Mouse (Mus musculus) CD4-positive naive resting alpha-beta T cell, adult 57 days (primary cell): ENCODE results near the gene Ing1. TPM values are rescaled to one million over a fixed set of nuclear protein-coding genes. Genes with fewer than 3 reads are reported as not detected.

Experiments used
- total RNA-seq: library from RNA; stranded (reverse); gene quantifications from one replicate; pipeline ENCODE4 v1.2.4, GENCODE M21; 2023

Gene Ing1
- 59.2 TPM for total RNA-seq

DNA sequence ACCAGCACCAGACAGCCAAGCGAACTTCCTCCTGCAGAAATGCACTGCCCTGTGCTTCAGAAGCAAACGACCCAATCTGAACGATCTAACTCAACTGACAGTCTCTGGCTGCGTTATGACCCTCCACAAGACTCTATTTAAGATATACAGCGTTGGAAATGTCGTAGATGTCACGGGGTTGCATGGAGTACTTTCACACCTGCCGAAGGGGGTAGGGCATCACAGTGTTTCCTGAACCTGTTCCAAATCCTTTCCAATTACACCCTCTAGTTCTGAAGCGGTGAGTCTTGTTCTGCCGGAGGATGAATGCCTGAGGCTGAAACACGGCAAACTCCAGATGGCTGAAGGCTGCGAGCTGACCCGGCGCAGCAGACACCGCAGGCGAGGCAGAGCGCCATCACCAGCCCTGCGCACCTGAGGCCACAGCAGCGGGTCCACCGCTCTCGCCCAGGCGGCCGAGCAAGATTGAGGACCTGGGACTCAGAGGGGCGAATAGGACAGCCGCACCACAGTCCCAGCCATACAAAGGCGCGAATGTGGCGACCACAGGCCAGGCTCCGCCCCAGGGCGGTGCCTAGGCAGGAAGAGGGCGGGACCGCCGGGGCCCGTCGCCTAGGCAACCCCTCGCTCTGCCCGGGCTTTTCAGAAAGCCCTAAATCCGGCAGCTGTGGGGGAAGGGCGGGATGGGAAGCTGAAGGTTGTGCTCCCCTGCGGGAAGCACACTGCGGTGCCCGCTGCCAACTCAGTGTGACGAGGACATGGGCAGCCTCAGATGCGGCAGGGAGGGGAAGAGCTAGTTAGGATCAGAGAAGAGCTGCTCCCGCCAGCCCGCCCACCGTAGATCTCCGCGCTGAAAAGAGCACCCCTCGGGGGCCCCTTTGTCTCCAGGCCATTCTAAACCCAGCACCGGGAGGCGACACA lies at the start of gene Ing1:
TSS of gene Ing1 (plus strand) at position 773 of the 921 bp plus-strand sequence.

GRCm38 (mm10) chr8:11550281-11550948 lies 5.0 kb upstream of the Ing1 start, which contains the start of gene Cars2:
Cars2 (minus strand) TSS chr8:11550783.

Other genes with a start within 250 kb of the Ing1 start
- gene Col4a2, start 242.8 kb upstream of the Ing1 start, total RNA-seq = 0.53 TPM
- 2.0 TPM for gene Col4a1, start 242.7 kb upstream of the Ing1 start, total RNA-seq
- 7.7 TPM for gene Rab20, start 76.9 kb upstream of the Ing1 start, total RNA-seq
- gene Naxd, start 58.1 kb upstream of the Ing1 start, total RNA-seq = 39.6 TPM
- 51.5 TPM for gene Cars2, start 4.8 kb upstream of the Ing1 start, total RNA-seq
- gene Ankrd10, start 80.2 kb downstream of the Ing1 start, total RNA-seq = 110 TPM
- gene 1700016D06Rik, start 145.5 kb downstream of the Ing1 start, total RNA-seq = not detected
- 56.0 TPM for gene Arhgef7, start 172.2 kb downstream of the Ing1 start, total RNA-seq